Mouse (Mus musculus): ENCODE data around the gene Gm20388. TPM values are rescaled to one million over a fixed set of nuclear protein-coding genes. Genes with fewer than 3 reads are reported as not detected.
A peak's percentile ranks its signal among the peaks of the same experiment; 100 is the strongest.

Gm20388 gene
- polyA plus RNA-seq, 1 experiment from 2014 or later, result not detected

DNA sequence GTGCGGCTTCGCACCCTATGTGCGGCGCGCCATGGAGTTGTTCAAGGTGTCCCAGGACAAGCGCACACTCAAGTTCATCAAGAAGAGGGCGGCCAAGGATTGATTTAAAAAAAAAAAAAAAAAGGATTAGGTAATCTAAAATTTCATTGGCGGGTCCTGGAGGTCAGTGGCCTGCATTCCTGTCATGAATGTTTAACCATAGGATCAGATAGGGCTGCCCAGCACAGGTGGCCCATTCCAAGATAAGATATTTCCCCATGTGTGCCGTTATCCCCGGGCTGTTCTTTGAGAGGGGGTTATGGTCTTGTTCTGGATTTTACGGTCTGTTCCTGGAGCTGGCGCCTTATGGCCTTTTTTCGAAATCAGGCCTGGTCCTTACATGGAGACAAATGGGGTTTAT is 2926.1 kb downstream of the Gm20388 start:
- H3K4me1 ChIP-seq (replicated peaks; ENCODE audit: control insufficient read depth, insufficient read depth), result no peaks in the 10 kb centered on the region
- no peaks in the 10 kb centered on the region for H3K27me3 ChIP-seq (ENCODE audit: control insufficient read depth, insufficient read depth, low read length)
- H3K36me3 ChIP-seq (ENCODE audit: control insufficient read depth, insufficient read depth, low read length), result no peaks in the 10 kb centered on the region
- ATAC-seq (ENCODE audit: low FRiP score, low TSS enrichment) (no peak), DNase-seq (ENCODE audit: low spot score) (no peak)
- no peak overlapping the region for H3K9ac ChIP-seq (ENCODE audit: low read length)
- H3K4me3 ChIP-seq (ENCODE audit: low read depth, low read length), result no peak overlapping the region
- no peak overlapping the region for H3K4me2 ChIP-seq (replicated peaks; ENCODE audit: low read depth)
- WGBS, result 69% methylated on average over 13 of the region's 13 CpGs
- no peak for TF ChIP-seq CTCF (IDR thresholded peaks at IDR 0.05; ENCODE audit: low read depth)
- TF ChIP-seq EP300 (optimal IDR thresholded peaks at IDR 0.05), result no peak
- no peak overlapping the region for H3K27ac ChIP-seq (replicated peaks)
- no peaks in the 10 kb centered on the region for H3K9me3 ChIP-seq (ENCODE audit: control insufficient read depth, low read length)

DNA sequence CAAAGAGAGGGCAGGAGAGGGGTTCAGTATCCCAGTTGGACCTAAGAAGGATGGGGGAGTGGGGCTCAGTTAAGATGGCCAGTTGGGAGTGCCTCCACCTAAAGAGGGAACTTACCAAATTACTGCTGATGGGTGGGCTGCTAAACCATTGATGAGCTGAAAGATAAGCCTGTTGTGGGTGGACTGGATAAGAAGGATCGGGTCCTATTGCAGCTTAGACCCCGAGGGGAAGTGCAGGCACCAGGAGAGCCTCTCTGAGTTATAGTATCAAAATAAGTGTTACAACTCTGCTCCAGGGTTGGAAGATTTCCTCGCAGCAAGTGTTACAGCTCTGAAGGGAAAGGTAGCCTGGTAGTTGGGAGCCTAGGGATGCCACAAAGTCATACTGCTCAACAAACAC is 2933.5 kb downstream of the Gm20388 start:
- Histone ChIP-seq H3K9me3 (ENCODE audit: control insufficient read depth, low read length) (no peaks in the 10 kb centered on the region), H3K27ac (replicated peaks) (no peak overlapping the region), H3K4me1 (replicated peaks; ENCODE audit: control insufficient read depth, insufficient read depth) (no peaks in the 10 kb centered on the region), H3K4me3 (ENCODE audit: low read depth, low read length) (no peak overlapping the region), H3K36me3 (ENCODE audit: control insufficient read depth, insufficient read depth, low read length) (no peaks in the 10 kb centered on the region), H3K27me3 (ENCODE audit: control insufficient read depth, insufficient read depth, low read length) (no peaks in the 10 kb centered on the region), H3K9ac (ENCODE audit: low read length) (no peak overlapping the region), H3K4me2 (replicated peaks; ENCODE audit: low read depth) (no peak overlapping the region)
- WGBS, result 70% methylated on average over 3 of the region's 3 CpGs
- no peak for DNase-seq (ENCODE audit: low spot score)
- ATAC-seq (ENCODE audit: low FRiP score, low TSS enrichment), result no peak
- no peak for TF ChIP-seq CTCF (IDR thresholded peaks at IDR 0.05; ENCODE audit: low read depth)
- TF ChIP-seq EP300 (optimal IDR thresholded peaks at IDR 0.05), result no peak

DNA sequence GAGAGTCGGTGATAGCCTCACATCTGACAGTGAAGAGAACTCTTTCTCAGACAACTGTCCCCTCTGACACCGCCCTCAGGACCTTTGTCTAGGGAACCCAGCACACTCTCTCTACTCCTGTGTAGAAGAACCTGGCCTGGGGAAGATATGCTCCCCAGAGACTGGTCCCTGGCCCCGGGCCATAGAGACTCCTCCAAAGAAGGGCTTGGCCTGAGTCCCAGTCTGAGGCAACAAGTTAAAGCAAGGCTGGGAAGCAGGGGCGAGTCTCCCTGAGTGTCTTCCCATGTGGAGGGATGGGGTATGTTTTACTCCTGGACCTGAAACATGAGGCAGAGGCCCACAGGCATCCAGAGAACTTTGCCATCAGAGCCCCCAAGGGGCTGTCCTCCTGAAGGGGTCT is 2935.0 kb downstream of the Gm20388 start:
- Histone ChIP-seq H3K4me1 (replicated peaks; ENCODE audit: control insufficient read depth, insufficient read depth) (no peaks in the 10 kb centered on the region), H3K4me3 (ENCODE audit: low read depth, low read length) (no peak overlapping the region), H3K4me2 (replicated peaks; ENCODE audit: low read depth) (no peak overlapping the region), H3K9me3 (ENCODE audit: control insufficient read depth, low read length) (no peaks in the 10 kb centered on the region), H3K27me3 (ENCODE audit: control insufficient read depth, insufficient read depth, low read length) (no peaks in the 10 kb centered on the region), H3K9ac (ENCODE audit: low read length) (no peak overlapping the region), H3K36me3 (ENCODE audit: control insufficient read depth, insufficient read depth, low read length) (no peaks in the 10 kb centered on the region), H3K27ac (replicated peaks) (no peak overlapping the region)
- no peak for TF ChIP-seq CTCF (IDR thresholded peaks at IDR 0.05; ENCODE audit: low read depth)
- no peak for TF ChIP-seq EP300 (optimal IDR thresholded peaks at IDR 0.05)
- WGBS, result 52% methylated on average over 4 of the region's 4 CpGs
- DNase-seq (ENCODE audit: low spot score), result no peak
- no peak for ATAC-seq (ENCODE audit: low FRiP score, low TSS enrichment)

DNA sequence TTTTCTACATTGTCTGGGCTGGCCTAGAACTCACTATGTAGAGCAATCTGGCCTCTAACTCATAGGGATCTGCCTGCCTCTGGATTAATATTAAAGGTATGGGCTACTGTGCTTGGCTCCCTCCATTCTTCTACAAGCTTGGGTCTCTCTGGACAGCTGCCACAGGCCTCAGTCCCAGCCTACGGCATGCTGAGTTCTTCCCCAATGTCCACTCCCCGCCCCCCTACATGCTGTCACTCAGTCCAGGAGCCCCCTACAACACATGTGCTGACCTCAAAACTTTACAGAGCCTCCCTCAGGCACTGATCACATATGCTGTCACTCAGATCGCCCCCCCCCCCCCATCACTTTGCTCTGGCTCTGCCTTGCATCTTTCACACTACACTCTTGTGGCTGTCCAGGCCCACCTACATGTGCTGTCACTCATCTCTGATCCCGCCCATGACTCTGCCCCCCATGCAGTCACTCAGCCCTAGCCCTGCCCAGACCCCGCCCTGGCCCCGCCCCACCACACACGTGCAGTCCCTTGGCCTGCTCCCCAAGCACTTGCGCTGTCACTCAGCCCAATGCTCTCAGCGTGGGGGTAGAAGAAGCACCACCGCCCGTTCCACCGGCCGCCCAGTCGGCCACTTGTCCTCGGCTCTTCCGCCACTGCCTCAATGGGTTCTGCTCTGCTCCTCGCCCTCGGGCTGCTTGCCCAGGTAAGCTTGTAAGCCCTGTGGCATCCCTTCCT is 2937.4 kb downstream of the Gm20388 start, which contains the start of gene Cdh15:
Gene Cdh15, plus strand, starts transcription at position 138 of the 733 bp plus-strand sequence.
- WGBS, result 20% methylated on average over 17 of the region's 18 CpGs
- Histone ChIP-seq H3K9me3 (ENCODE audit: control insufficient read depth, low read length) (no peaks in the 10 kb centered on the region), H3K4me1 (replicated peaks; ENCODE audit: control insufficient read depth, insufficient read depth) (no peaks in the 10 kb centered on the region), H3K27ac (replicated peaks) (no peak within 1 kb of the TSS), H3K4me3 (ENCODE audit: low read depth, low read length) (no peak within 1 kb of the TSS), H3K27me3 (ENCODE audit: control insufficient read depth, insufficient read depth, low read length) (no peaks in the 10 kb centered on the region), H3K9ac (ENCODE audit: low read length) (no peak within 1 kb of the TSS), H3K36me3 (ENCODE audit: control insufficient read depth, insufficient read depth, low read length) (no peaks in the 10 kb centered on the region), H3K4me2 (replicated peaks; ENCODE audit: low read depth) (0 out of 2 replicates have a peak within 1 kb of the TSS, but pooled peaks have one; percentile 14)
- peak; percentile 82 for ATAC-seq (ENCODE audit: low FRiP score, low TSS enrichment)
- no peak for TF ChIP-seq EP300 (optimal IDR thresholded peaks at IDR 0.05)
- no peak for TF ChIP-seq CTCF (IDR thresholded peaks at IDR 0.05; ENCODE audit: low read depth)
- DNase-seq (ENCODE audit: low spot score), result peak; percentile 84

DNA sequence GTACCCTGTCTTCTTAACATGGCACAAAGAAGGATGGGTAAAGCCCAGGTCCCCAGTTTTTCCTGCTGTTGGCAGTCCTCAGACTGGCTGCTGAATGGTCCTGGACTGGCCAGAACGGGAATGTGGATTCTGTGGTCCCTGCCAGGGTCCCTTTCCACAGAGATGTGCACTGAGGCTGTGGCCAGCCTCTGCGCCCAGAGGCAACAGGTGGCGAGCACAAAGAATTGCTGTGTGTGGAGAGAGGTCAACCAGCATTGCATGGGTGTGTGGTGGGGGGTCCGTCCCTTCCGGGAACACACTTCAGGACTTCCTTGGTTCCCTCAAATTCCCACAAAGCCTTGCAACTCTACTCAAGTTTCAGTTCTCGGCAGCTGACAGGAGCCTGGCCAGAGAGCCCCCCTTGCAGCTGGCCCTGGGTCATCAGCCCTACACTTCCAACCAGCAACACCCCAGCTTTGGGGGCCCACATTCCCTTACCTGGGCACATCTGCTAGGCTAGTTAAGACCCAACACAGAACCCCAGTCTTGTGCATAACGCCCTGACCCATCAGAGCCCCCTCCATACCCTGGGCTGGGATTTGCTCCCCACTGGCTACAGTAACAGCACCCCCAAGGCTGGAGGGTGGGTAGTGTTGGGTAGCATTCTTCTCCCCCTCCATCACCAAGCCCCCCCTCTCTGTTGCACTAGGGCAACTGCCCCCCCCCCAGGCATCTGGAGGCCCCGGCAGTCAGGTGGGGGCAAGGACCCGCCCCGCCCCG is 2938.7 kb downstream of the Gm20388 start:
- Histone ChIP-seq H3K4me2 (replicated peaks; ENCODE audit: low read depth) (no peak overlapping the region), H3K27ac (replicated peaks) (no peak overlapping the region), H3K9me3 (ENCODE audit: control insufficient read depth, low read length) (no peaks in the 10 kb centered on the region), H3K27me3 (ENCODE audit: control insufficient read depth, insufficient read depth, low read length) (no peaks in the 10 kb centered on the region), H3K4me1 (replicated peaks; ENCODE audit: control insufficient read depth, insufficient read depth) (no peaks in the 10 kb centered on the region), H3K4me3 (ENCODE audit: low read depth, low read length) (no peak overlapping the region), H3K36me3 (ENCODE audit: control insufficient read depth, insufficient read depth, low read length) (no peaks in the 10 kb centered on the region), H3K9ac (ENCODE audit: low read length) (no peak overlapping the region)
- DNase-seq (ENCODE audit: low spot score) (no peak), ATAC-seq (ENCODE audit: low FRiP score, low TSS enrichment) (no peak)
- 68% methylated on average over 10 of the region's 11 CpGs for WGBS
- no peak for TF ChIP-seq EP300 (optimal IDR thresholded peaks at IDR 0.05)
- no peak for TF ChIP-seq CTCF (IDR thresholded peaks at IDR 0.05; ENCODE audit: low read depth)
